Mouse (Mus musculus) forebrain, embryonic 16.5 days (tissue): ENCODE results near the gene Gm13288. TPM values are rescaled to one million over a fixed set of nuclear protein-coding genes. Genes with fewer than 3 reads are reported as not detected.
"Not testable (repeated sequence)": the region's sequence is repeated elsewhere in the genome, so short reads cannot be mapped to it uniquely, and the experiment has no call there.

ENCODE experiments used
- ATAC-seq: fragments of 200-750 bp; cut with Nextera tagmentation; 2 replicates; pipeline ENCODE4 v1.8.0; 2017; ENCODE audit warnings: mild to moderate bottlenecking, moderate library complexity
- H3K27ac ChIP-seq: fragments of 300-500 bp; sonication (generic); 2 replicates; pipeline ENCODE4 v1.5.1; 2014; ENCODE audit warnings: low read length, control low read depth
- H3K27me3 ChIP-seq: fragments of 300-500 bp; sonication (generic); replicated peaks from 2 replicates; pipeline ENCODE4 v1.6.1; 2014; ENCODE audit warnings: low read length; ENCODE audit not compliant: control insufficient read depth, insufficient read depth
- H3K36me3 ChIP-seq: fragments of 300-500 bp; sonication (generic); 2 replicates; pipeline ENCODE4 v1.6.1; 2014; ENCODE audit not compliant: control insufficient read depth, insufficient read depth
- H3K4me1 ChIP-seq: fragments of 300-500 bp; sonication (generic); replicated peaks from 2 replicates; pipeline ENCODE4 v1.6.1; 2014; ENCODE audit warnings: low read length; ENCODE audit not compliant: control insufficient read depth, insufficient read depth
- H3K4me2 ChIP-seq: fragments of 300-500 bp; sonication (generic); 2 replicates; pipeline ENCODE4 v1.6.1; 2014; ENCODE audit warnings: mild to moderate bottlenecking, low read length, control low read depth
- H3K4me3 ChIP-seq: fragments of 300-500 bp; sonication (generic); replicated peaks from 2 replicates; pipeline ENCODE4 v1.5.1; 2014; ENCODE audit warnings: mild to moderate bottlenecking, low read length, control low read depth
- H3K9ac ChIP-seq: fragments of 300-500 bp; sonication (generic); replicated peaks from 2 replicates; pipeline ENCODE4 v1.6.1; 2014; ENCODE audit warnings: low read depth, low read length, control low read depth
- H3K9me3 ChIP-seq: fragments of 300-500 bp; sonication (generic); 2 replicates; pipeline ENCODE4 v1.6.1; 2016; ENCODE audit warnings: low read length; ENCODE audit not compliant: control insufficient read depth
- WGBS: fragments of 180-500 bp; shearing (Covaris S2); extraction: QIAGEN DNeasy Blood & Tissue Kit; methylation state at CpG from one replicate; pipeline ENCODE4 v1.1.7; 2014; 5-methylcytosine and 5-hydroxymethylcytosine counted together
- polyA plus RNA-seq: library from polyadenylated mRNA; unstranded; fragments of >200 nt; fragmentation: Nextera tagmentation; extraction: Ambion mirVana; gene quantifications from 2 replicates; pipeline ENCODE4 v1.2.1, GENCODE M21; 2015

Gm13288 gene
- polyA plus RNA-seq, 1 experiment from 2014 or later: not detected

GRCm38 (mm10) chr4:88830523-88830922 lies 25.2 kb downstream of the Gm13288 start:
- Histone ChIP-seq H3K4me1 (no peaks in the 10 kb centered on the region), H3K9me3 (no peaks in the 10 kb centered on the region), H3K4me3 (no peak overlapping the region), H3K27me3 (no peaks in the 10 kb centered on the region), H3K4me2 (no peak overlapping the region), H3K27ac (no peak overlapping the region), H3K36me3 (no peaks in the 10 kb centered on the region), H3K9ac (no peak overlapping the region)
- ATAC-seq: no peak
- WGBS: 29% methylated on average over 4 of the region's 4 CpGs

DNA sequence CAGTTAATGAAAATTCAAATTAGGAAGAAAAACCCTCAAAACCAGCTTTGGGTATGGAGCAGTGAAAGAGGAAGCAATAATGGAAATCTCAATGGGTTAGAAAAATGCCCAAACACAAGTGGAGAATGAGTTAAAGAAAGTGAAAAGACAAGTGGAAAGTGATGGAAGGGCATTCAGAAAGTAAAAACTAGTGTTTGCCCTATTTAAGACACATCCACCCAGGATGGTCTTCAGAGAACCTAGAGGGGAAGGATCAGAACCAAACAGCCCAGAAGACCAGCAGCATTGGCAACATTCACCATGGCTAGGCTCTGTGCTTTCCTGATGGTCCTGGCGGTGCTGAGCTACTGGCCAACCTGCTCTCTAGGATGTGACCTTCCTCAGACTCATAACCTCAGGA lies 29.9 kb downstream of the Gm13288 start, which contains the start of gene Ifna5:
Gene Ifna5 (plus strand): TSS at position 301 of the 400 bp plus-strand sequence.
- H3K9me3 ChIP-seq, ATAC-seq, H3K4me1 ChIP-seq, H3K9ac ChIP-seq, H3K36me3 ChIP-seq, H3K27me3 ChIP-seq, H3K4me2 ChIP-seq, H3K27ac ChIP-seq, H3K4me3 ChIP-seq: not testable (repeated sequence)
- WGBS: 78% methylated on average over 1 of the region's 1 CpGs

- H3K4me1 ChIP-seq: no peaks in the 10 kb centered on the region
- no peak overlapping the region for H3K4me2 ChIP-seq
- no peak for ATAC-seq
- H3K9me3 ChIP-seq: no peaks in the 10 kb centered on the region
- H3K27ac ChIP-seq: no peak overlapping the region
- no peaks in the 10 kb centered on the region for H3K36me3 ChIP-seq
- H3K4me3 ChIP-seq: no peak overlapping the region
- WGBS: 44% methylated on average over 3 of the region's 3 CpGs
- no peaks in the 10 kb centered on the region for H3K27me3 ChIP-seq
- H3K9ac ChIP-seq: no peak overlapping the region
These were observed 33.5 kb downstream of the Gm13288 start for GRCm38 (mm10) chr4:88838828-88839227.

DNA sequence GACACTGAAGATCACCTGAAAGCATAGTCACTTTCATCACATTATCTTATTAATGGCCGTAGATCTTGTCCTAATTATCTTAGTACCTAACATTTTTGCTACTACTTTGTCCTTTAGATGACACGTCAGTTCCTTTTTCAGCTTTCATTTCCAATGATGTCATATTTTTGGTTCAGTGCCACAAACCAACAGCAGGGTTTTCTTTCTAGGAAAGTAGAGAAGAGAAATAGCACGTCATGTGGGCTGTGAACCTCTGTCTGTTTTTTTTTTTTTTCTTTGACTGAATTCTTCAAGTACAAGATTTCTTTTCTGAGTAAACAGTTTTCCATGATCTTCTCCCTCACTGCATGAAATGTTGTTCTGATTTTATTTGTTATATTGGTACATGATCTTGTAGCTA lies 34.7 kb downstream of the Gm13288 start:
- Histone ChIP-seq H3K4me2 (no peak overlapping the region), H3K27me3 (no peaks in the 10 kb centered on the region), H3K4me1 (no peaks in the 10 kb centered on the region), H3K36me3 (no peaks in the 10 kb centered on the region), H3K27ac (no peak overlapping the region), H3K9me3 (no peaks in the 10 kb centered on the region), H3K9ac (no peak overlapping the region), H3K4me3 (no peak overlapping the region)
- WGBS: 68% methylated on average over 3 of the region's 3 CpGs
- no peak for ATAC-seq

- H3K4me3 ChIP-seq: no peak within 1 kb of the TSS
- no peak within 1 kb of the TSS for H3K27ac ChIP-seq
- H3K36me3 ChIP-seq: no peaks in the 10 kb centered on the region
- WGBS: 29% methylated on average over 2 of the region's 2 CpGs
- ATAC-seq: no peak
- H3K9ac ChIP-seq: no peak within 1 kb of the TSS
- H3K4me1 ChIP-seq: no peaks in the 10 kb centered on the region
- H3K9me3 ChIP-seq: no peaks in the 10 kb centered on the region
- H3K4me2 ChIP-seq: no peak within 1 kb of the TSS
- no peaks in the 10 kb centered on the region for H3K27me3 ChIP-seq
These were observed 36.1 kb downstream of the Gm13288 start, which contains the start of gene Ifna4 for GRCm38 (mm10) chr4:88841438-88841911. Gene Ifna4, plus strand, starts transcription at chr4:88841861.

GRCm38 (mm10) chr4:88845334-88845733 lies 40.0 kb downstream of the Gm13288 start:
- Histone ChIP-seq H3K4me3 (no peak overlapping the region), H3K4me2 (no peak overlapping the region), H3K4me1 (no peaks in the 10 kb centered on the region), H3K27me3 (no peaks in the 10 kb centered on the region), H3K36me3 (no peaks in the 10 kb centered on the region), H3K9ac (no peak overlapping the region), H3K9me3 (no peaks in the 10 kb centered on the region), H3K27ac (no peak overlapping the region)
- 46% methylated on average over 2 of the region's 2 CpGs for WGBS
- no peak for ATAC-seq

GRCm38 (mm10) chr4:88849698-88850097 lies 44.4 kb downstream of the Gm13288 start, which contains the start of gene Ifna1:
Gene Ifna1, plus strand, starts transcription at chr4:88850087.
- Histone ChIP-seq H3K4me1 (peaks cover 5% of the 10 kb centered on the region), H3K9me3 (no peaks in the 10 kb centered on the region), H3K36me3 (no peaks in the 10 kb centered on the region), H3K27me3 (no peaks in the 10 kb centered on the region), H3K27ac (no peak within 1 kb of the TSS), H3K4me3 (no peak within 1 kb of the TSS), H3K4me2 (no peak within 1 kb of the TSS), H3K9ac (no peak within 1 kb of the TSS)
- no peak for ATAC-seq
- 33% methylated on average over 1 of the region's 1 CpGs for WGBS

DNA sequence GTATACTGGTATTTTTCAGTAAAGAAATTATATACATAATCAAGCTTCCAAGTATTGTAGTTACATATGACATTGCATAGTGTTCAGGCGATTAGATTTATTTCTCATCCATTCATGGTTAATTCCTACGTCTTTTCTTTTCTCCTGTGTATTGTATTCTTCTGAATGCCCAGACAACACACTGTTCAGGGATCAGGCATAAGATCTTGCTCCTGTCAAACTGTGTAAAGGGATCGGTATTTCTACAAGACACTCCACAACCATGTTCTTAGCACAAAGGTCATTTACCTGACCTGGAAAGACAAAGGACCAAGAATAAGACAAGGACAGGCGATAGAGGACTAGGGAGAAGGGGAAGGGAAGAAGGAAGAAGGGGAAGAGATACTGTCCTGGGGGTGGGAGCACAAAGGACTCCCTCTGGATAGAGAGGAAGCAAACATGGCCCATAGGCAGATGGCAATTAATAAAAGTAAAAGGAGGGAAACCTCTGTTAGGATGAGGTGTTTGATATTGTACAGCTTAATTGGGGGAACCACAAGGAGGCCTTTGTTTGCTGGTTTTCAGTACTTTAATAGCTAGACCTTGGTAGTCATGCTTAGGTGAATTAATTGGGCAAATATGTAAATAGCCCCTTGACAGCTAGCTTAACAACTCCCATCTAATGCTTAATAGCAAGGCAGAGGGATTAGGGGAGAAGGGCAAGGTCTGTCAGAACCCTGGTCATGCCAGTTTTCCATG lies 45.9 kb downstream of the Gm13288 start:
- peak; percentile 50; the same call in 1 of the 2 replicates for ATAC-seq
- 12% methylated on average over 4 of the region's 4 CpGs for WGBS
- Histone ChIP-seq H3K4me3 (no peak overlapping the region), H3K4me2 (no peak overlapping the region), H3K4me1 (peaks cover 5% of the 10 kb centered on the region), H3K27me3 (no peaks in the 10 kb centered on the region), H3K36me3 (no peaks in the 10 kb centered on the region), H3K9ac (no peak overlapping the region), H3K9me3 (no peaks in the 10 kb centered on the region), H3K27ac (no peak overlapping the region)
